Mouse (Mus musculus) neural tube, embryonic 15.5 days (tissue): ENCODE measurements around the gene Pkd1l1. TPM values are rescaled to one million over a fixed set of nuclear protein-coding genes. Genes with fewer than 3 reads are reported as not detected.
A peak's percentile ranks its signal among the peaks of the same experiment; 100 is the strongest.

Experiments used
- ATAC-seq: fragments of 200-750 bp; cut with Nextera tagmentation; 2 replicates; pipeline ENCODE4 v1.8.0; 2017; ENCODE audit warnings: mild to moderate bottlenecking, moderate TSS enrichment, moderate library complexity; ENCODE audit not compliant: low FRiP score
- H3K27ac ChIP-seq: fragments of 300-500 bp; sonication (generic); replicated peaks from 2 replicates; pipeline ENCODE4 v1.5.1; 2015; ENCODE audit warnings: mild to moderate bottlenecking, inconsistent platforms
- H3K27me3 ChIP-seq: fragments of 300-500 bp; sonication (generic); replicated peaks from 2 replicates; pipeline ENCODE4 v1.6.1; 2015; ENCODE audit warnings: inconsistent platforms
- H3K36me3 ChIP-seq: fragments of 300-500 bp; sonication (generic); 2 replicates; pipeline ENCODE4 v1.6.1; 2015; ENCODE audit warnings: inconsistent platforms
- H3K4me1 ChIP-seq: fragments of 300-500 bp; sonication (generic); 2 replicates; pipeline ENCODE4 v1.6.1; 2015; ENCODE audit warnings: inconsistent platforms
- H3K4me2 ChIP-seq: fragments of 300-500 bp; sonication (generic); 2 replicates; pipeline ENCODE4 v1.6.1; 2015; ENCODE audit warnings: inconsistent platforms, mild to moderate bottlenecking, moderate library complexity
- H3K4me3 ChIP-seq: fragments of 300-500 bp; sonication (generic); replicated peaks from 2 replicates; pipeline ENCODE4 v1.5.1; 2015; ENCODE audit warnings: mild to moderate bottlenecking, inconsistent platforms
- H3K9ac ChIP-seq: fragments of 300-500 bp; sonication (generic); replicated peaks from 2 replicates; pipeline ENCODE4 v1.6.1; 2015; ENCODE audit warnings: mild to moderate bottlenecking, inconsistent platforms
- H3K9me3 ChIP-seq: fragments of 300-500 bp; sonication (generic); replicated peaks from 2 replicates; pipeline ENCODE4 v1.6.1; 2016; ENCODE audit warnings: inconsistent platforms
- WGBS: fragments of 180-500 bp; shearing (Covaris S2); methylation state at CpG from one replicate; pipeline ENCODE4 v1.1.7; 2015; ENCODE audit warnings: mixed read lengths; 5-methylcytosine and 5-hydroxymethylcytosine counted together
- polyA plus RNA-seq: library from polyadenylated mRNA; unstranded; fragments of >200 nt; fragmentation: Nextera tagmentation; extraction: Ambion mirVana; gene quantifications from 2 replicates; pipeline ENCODE4 v1.2.1, GENCODE M21; 2015

Gene Pkd1l1
- polyA plus RNA-seq, 1 experiment from 2014 or later, result 0.10 TPM

DNA sequence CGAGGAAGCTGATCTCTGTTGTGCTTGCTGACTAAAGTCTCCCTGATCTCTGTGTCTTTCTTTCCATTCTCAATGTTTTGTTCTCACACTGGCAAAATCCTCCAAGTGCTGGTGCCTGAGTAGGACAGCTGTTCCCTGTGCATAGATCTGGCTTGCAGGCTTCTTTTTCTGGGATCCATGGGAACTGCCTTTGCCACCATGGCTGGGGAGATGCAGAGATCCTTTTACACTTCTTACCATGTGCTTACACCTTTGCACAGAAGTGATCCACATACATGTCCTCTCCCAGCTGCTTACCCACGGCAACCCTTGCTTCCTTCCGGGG lies 191.0 kb downstream of the Pkd1l1 start:
- Histone ChIP-seq H3K4me3 (no peak overlapping the region), H3K9me3 (no peaks in the 10 kb centered on the region), H3K36me3 (no peaks in the 10 kb centered on the region), H3K4me1 (peaks cover 24% of the 10 kb centered on the region), H3K9ac (no peak overlapping the region), H3K27me3 (no peaks in the 10 kb centered on the region), H3K27ac (peak overlapping the region; percentile 15; the same call in 1 of the 2 replicates), H3K4me2 (no peak overlapping the region)
- WGBS, result 82% methylated on average over 3 of the region's 3 CpGs
- ATAC-seq, result no peak

DNA sequence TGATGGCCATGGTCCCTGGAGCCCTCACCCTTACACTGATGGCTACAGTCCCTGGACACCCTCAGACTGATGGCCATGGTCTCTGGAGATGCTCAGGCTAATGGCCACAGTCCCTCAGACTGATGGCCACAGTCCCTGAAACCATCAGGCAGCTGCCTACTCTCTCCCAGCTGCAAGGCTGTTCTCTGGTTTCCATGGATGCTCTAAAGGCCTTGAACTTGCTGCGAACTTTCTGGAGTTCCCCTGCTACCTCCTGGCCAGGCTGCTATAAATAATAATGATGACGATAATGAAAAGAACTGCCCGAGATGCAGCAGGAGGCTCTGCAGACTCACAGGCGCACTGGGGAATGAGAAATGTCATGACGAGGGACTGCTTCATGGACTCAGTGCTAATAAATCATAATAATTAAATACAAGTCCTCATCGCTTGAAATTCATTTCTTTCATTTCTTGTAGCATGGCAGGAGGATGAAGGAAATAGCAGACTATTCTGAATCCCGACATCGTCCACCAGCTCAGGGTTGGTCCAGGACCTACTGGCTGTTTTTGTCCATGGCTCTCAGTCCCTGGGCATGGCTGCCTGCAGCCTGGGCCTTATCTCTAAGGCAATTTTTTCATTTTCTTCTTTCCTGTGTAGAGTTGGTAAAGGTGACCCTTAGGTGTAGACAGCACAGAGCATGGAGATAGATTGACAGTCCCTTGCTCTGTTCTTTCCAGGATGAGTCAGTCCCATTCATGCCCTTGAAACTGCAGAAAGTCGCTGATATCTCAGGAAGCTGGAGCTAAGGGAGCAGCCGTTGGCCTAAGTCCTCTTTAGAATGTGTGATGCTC lies 191.5 kb downstream of the Pkd1l1 start:
- Histone ChIP-seq H3K4me2 (no peak overlapping the region), H3K36me3 (no peaks in the 10 kb centered on the region), H3K9ac (no peak overlapping the region), H3K4me3 (no peak overlapping the region), H3K4me1 (peaks cover 24% of the 10 kb centered on the region), H3K9me3 (no peaks in the 10 kb centered on the region), H3K27me3 (no peaks in the 10 kb centered on the region), H3K27ac (peak overlapping the region; percentile 15)
- WGBS, result 46% methylated on average over 10 of the region's 10 CpGs
- ATAC-seq, result peak; percentile 57

DNA sequence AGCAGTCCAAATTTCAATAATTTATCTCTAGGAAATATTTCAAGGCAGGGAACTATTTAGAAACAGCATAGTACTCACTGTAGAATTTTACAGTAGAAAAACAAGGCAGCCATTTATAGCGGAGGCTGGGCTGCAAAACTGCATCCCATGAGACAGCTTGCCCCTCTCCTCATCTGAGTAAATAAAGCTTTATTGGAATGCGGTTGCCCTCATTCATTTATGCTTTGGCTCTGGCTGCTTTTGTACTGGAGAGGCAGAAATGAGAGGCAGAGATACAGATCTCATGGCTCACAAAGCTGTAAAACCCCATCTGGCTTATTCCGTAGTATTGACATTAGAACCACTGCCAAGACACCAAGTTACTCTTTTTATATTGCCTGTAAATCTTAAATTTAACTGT lies 193.6 kb downstream of the Pkd1l1 start:
- peak; percentile 62 for ATAC-seq
- Histone ChIP-seq H3K4me2 (no peak overlapping the region), H3K36me3 (no peaks in the 10 kb centered on the region), H3K4me3 (no peak overlapping the region), H3K27ac (peak overlapping the region; percentile 37), H3K4me1 (peaks cover 24% of the 10 kb centered on the region), H3K9me3 (no peaks in the 10 kb centered on the region), H3K9ac (no peak overlapping the region), H3K27me3 (no peaks in the 10 kb centered on the region)
- WGBS, result 33% methylated on average over 3 of the region's 3 CpGs

Other genes with a start within 250 kb of the Pkd1l1 start
- 11.0 and 13.8 TPM in 2 replicates for gene Hus1, start 37.9 kb upstream of the Pkd1l1 start, polyA plus RNA-seq
- gene Gm11992, start 75.3 kb upstream of the Pkd1l1 start, polyA plus RNA-seq, result 2.5 TPM in 2 replicates
- gene Sun3, start 75.7 kb upstream of the Pkd1l1 start, polyA plus RNA-seq, result 0.13 and 0.36 TPM in 2 replicates
- gene Upp1, start 144.8 kb upstream of the Pkd1l1 start, polyA plus RNA-seq, result 8.0 and 10.2 TPM in 2 replicates
- gene Abca13, start 218.7 kb upstream of the Pkd1l1 start, polyA plus RNA-seq, result 0.01 TPM in 2 replicates